Mouse (Mus musculus): Measurements from ENCODE around the gene Timp3.

- no peak for TF ChIP-seq ZC3H11A (IDR thresholded peaks at IDR 0.05; ENCODE audit: borderline replicate concordance, low read depth, low read length)
- TF ChIP-seq ZNF384 (IDR thresholded peaks at IDR 0.05; ENCODE audit: low read depth, low read length) = no peak
These were observed 2.9 kb upstream of the Timp3 start for GRCm38 (mm10) chr10:86297307-86297706.
